Mouse (Mus musculus) liver, postnatal 0 days (tissue): ENCODE results near the gene Dhx16.

Experiments
- CTCF ChIP-seq: sonication (generic); IDR thresholded peaks from 2 replicates; pipeline ENCODE4 v1.5.1; 2016; ENCODE audit warnings: antibody characterized with exemption, low read depth
- EP300 ChIP-seq: IDR thresholded peaks from 2 replicates; pipeline ENCODE4 v1.6.1; 2016; ENCODE audit warnings: antibody characterized with exemption, low read depth, mild to moderate bottlenecking

GRCm38 (mm10) chr17:35882924-35883323, 3.3 kb downstream of the Dhx16 start:
- TF ChIP-seq CTCF (no peak), EP300 (no peak)
